Mouse (Mus musculus): ENCODE results near the gene Lamc1.

Lamc1 gene

GRCm38 (mm10) chr1:153252540-153253210 is 79.9 kb downstream of the Lamc1 start:
- DNase-seq = no peak

GRCm38 (mm10) chr1:153251590-153252206 is 80.9 kb downstream of the Lamc1 start:
- DNase-seq = no peak

- DNase-seq = no peak
These were observed 91.2 kb downstream of the Lamc1 start for GRCm38 (mm10) chr1:153241346-153241745.

- DNase-seq = no peak
These were observed 97.0 kb downstream of the Lamc1 start for GRCm38 (mm10) chr1:153235576-153235975.

- no peak for DNase-seq
These were observed 100.9 kb downstream of the Lamc1 start for GRCm38 (mm10) chr1:153231681-153232080.

- no peak for DNase-seq
These were observed 104.7 kb downstream of the Lamc1 start for GRCm38 (mm10) chr1:153227916-153228315.

GRCm38 (mm10) chr1:153227096-153227495 is 105.5 kb downstream of the Lamc1 start:
- no peak for DNase-seq

GRCm38 (mm10) chr1:153225786-153226725 is 106.5 kb downstream of the Lamc1 start:
- no peak for DNase-seq

- no peak for DNase-seq
These were observed 108.3 kb downstream of the Lamc1 start for GRCm38 (mm10) chr1:153224331-153224730.

GRCm38 (mm10) chr1:153219376-153219775 is 113.2 kb downstream of the Lamc1 start:
- DNase-seq = peak; percentile 3

GRCm38 (mm10) chr1:153216516-153216915 is 116.1 kb downstream of the Lamc1 start:
- no peak for DNase-seq

GRCm38 (mm10) chr1:153215676-153216075 is 116.9 kb downstream of the Lamc1 start:
- no peak for DNase-seq

- no peak for DNase-seq
These were observed 121.6 kb downstream of the Lamc1 start for GRCm38 (mm10) chr1:153210992-153211391.

GRCm38 (mm10) chr1:153210198-153210597 is 122.4 kb downstream of the Lamc1 start:
- no peak for DNase-seq

- DNase-seq = no peak
These were observed 130.4 kb downstream of the Lamc1 start for GRCm38 (mm10) chr1:153202195-153202594.

- no peak for DNase-seq
These were observed 131.1 kb downstream of the Lamc1 start for GRCm38 (mm10) chr1:153201448-153201847.

- no peak for DNase-seq
These were observed 135.2 kb downstream of the Lamc1 start for GRCm38 (mm10) chr1:153197316-153197850.

- no peak for DNase-seq
These were observed 139.6 kb downstream of the Lamc1 start for GRCm38 (mm10) chr1:153192945-153193344.

- DNase-seq = no peak
These were observed 140.2 kb downstream of the Lamc1 start for GRCm38 (mm10) chr1:153192379-153192778.

GRCm38 (mm10) chr1:153191943-153192329 is 140.7 kb downstream of the Lamc1 start:
- DNase-seq = no peak

- DNase-seq = no peak
These were observed 141.2 kb downstream of the Lamc1 start for GRCm38 (mm10) chr1:153191237-153191942.

- no peak for DNase-seq
These were observed 144.5 kb downstream of the Lamc1 start for GRCm38 (mm10) chr1:153188081-153188480.

All from cerebellum, adult 11 months (tissue).